12 mouse cellular contexts compared by ENCODE assay signal in the genomic region with DNA sequence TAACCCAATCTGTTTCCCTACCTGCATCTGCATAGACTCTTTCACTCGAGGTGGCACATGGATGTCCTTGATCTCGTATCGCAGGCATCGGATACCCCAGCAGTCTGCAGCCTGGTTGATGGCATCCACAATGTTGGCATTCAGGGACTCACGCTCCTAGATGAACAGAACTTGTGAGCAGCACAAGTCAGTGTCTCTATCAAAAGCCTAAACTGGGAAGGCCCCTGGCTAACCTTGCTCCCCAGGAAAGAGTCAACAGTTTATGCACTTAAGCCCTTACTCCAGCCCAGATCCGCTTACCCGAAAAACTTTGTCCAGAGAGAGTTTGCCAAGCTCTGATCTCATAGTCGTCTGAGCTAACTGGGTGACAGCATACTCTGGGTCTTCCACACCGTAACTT. TPM values are rescaled to one million over a fixed set of nuclear protein-coding genes. Genes with fewer than 3 reads are reported as not detected.
DNase-seq lines count a peak whose midpoint lies in the region; ATAC-seq and TF ChIP-seq lines count a peak whose summit lies in the region.
"Had no signal": no experiment of that assay in that cellular context is flagged by ENCODE, and none has a peak within 500 bp of the region (broad histone marks: within the 10 kb centered on the region; RNA-seq: fewer than 3 reads in every experiment).

No protein-coding gene starts in this region.

- H3K4me3 ChIP-seq in forebrain, embryonic 10.5 days: peak overlapping the region; percentile 87
- H3K4me3 ChIP-seq in forebrain, embryonic 16.5 days (replicated peaks; ENCODE audit: low read length): no peak overlapping the region
- H3K4me3 ChIP-seq in kidney, postnatal 0 days (replicated peaks; ENCODE audit: low read depth, low read length): no peak overlapping the region
- H3K4me3 ChIP-seq in embryonic facial prominence, embryonic 13.5 days: peak overlapping the region; percentile 81; the same call in 1 of the 2 replicates
- H3K4me3 ChIP-seq in liver, embryonic 14.5 days (ENCODE audit: insufficient read depth in 1 of 2, low read depth in 2 of 2, low read length in 2 of 2): peak overlapping the region in 1 of 2 experiments; percentile 77; a peak in 2 of 4 replicates

- H3K36me3 ChIP-seq in forebrain, embryonic 10.5 days (replicated peaks): peaks cover 61% of the 10 kb centered on the region
- peaks cover 15% of the 10 kb centered on the region for H3K36me3 ChIP-seq in forebrain, embryonic 16.5 days (ENCODE audit: control insufficient read depth, insufficient read depth)
- H3K36me3 ChIP-seq in kidney, postnatal 0 days (ENCODE audit: insufficient read depth, low read length): peaks cover 35% of the 10 kb centered on the region
- peaks cover 57% of the 10 kb centered on the region for H3K36me3 ChIP-seq in embryonic facial prominence, embryonic 13.5 days
- H3K36me3 ChIP-seq in liver, embryonic 14.5 days (replicated peaks; ENCODE audit: control insufficient read depth, insufficient read depth, low read depth): peaks cover 31% of the 10 kb centered on the region

- no peak for DNase-seq in forebrain, embryonic 10.5 days (ENCODE audit: extremely low spot score, low spot score)
- DNase-seq in kidney, postnatal 0 days (ENCODE audit: low spot score): no peak
- no peak for DNase-seq in kidney, adult 11 months
- DNase-seq in liver, embryonic 14.5 days (ENCODE audit: low read depth in 3 of 3, low spot score in 3 of 3): no peak
- no peak for DNase-seq in cerebellum, adult 8-10 months
- DNase-seq in thymus, postnatal 14 days: no peak
- DNase-seq: kidney, postnatal 36 days; spleen, adult 18-20 months; thymus, postnatal 4 days had no signal

- no peak overlapping the region for H3K4me2 ChIP-seq in forebrain, embryonic 16.5 days (ENCODE audit: low read length)
- H3K4me2 ChIP-seq in kidney, postnatal 0 days (ENCODE audit: low read length): 0 out of 2 replicates have a peak overlapping the region, but pooled peaks have one; percentile 79
- peak overlapping the region; percentile 64 for H3K4me2 ChIP-seq in embryonic facial prominence, embryonic 13.5 days
- peak overlapping the region; percentile 86 for H3K4me2 ChIP-seq in liver, embryonic 14.5 days (ENCODE audit: low read depth)

- WGBS in forebrain, embryonic 10.5 days: 96% methylated on average over 9 of the region's 9 CpGs
- 91% methylated on average over 9 of the region's 9 CpGs for WGBS in forebrain, embryonic 16.5 days
- WGBS in kidney, postnatal 0 days: 96% methylated on average over 9 of the region's 9 CpGs
- WGBS in embryonic facial prominence, embryonic 13.5 days: 90% methylated on average over 9 of the region's 9 CpGs
- WGBS in liver, embryonic 14.5 days (ENCODE audit: insufficient replicate concordance): 86% methylated on average over 9 of the region's 9 CpGs

- no peak for ATAC-seq in forebrain, embryonic 16.5 days
- ATAC-seq in kidney, postnatal 0 days (replicated peaks; ENCODE audit: low FRiP score, low read depth): no peak
- no peak for ATAC-seq in embryonic facial prominence, embryonic 13.5 days (ENCODE audit: insufficient number of reproducible peaks, insufficient read depth, low FRiP score, low TSS enrichment, low read depth)
- no peak for ATAC-seq in liver, embryonic 14.5 days (ENCODE audit: insufficient read depth)

- no peak for TF ChIP-seq CTCF in kidney, postnatal 0 days (IDR thresholded peaks at IDR 0.05; ENCODE audit: low read depth)
- no peak for TF ChIP-seq CTCF in liver, embryonic 14.5 days (IDR thresholded peaks at IDR 0.05; ENCODE audit: low read depth)

- H3K9me3 ChIP-seq in forebrain, embryonic 10.5 days: no peaks in the 10 kb centered on the region
- H3K9me3 ChIP-seq in forebrain, embryonic 16.5 days (ENCODE audit: control insufficient read depth, low read length): no peaks in the 10 kb centered on the region
- no peaks in the 10 kb centered on the region for H3K9me3 ChIP-seq in kidney, postnatal 0 days (replicated peaks; ENCODE audit: low read length)
- H3K9me3 ChIP-seq in embryonic facial prominence, embryonic 13.5 days: no peaks in the 10 kb centered on the region
- no peaks in the 10 kb centered on the region for H3K9me3 ChIP-seq in liver, embryonic 14.5 days (ENCODE audit: control insufficient read depth, low read length)

- no peak for TF ChIP-seq EP300 in liver, embryonic 14.5 days (IDR thresholded peaks at IDR 0.05; ENCODE audit: low read depth)

- no peaks in the 10 kb centered on the region for H3K27me3 ChIP-seq in forebrain, embryonic 10.5 days (ENCODE audit: poor library complexity, severe bottlenecking)
- no peaks in the 10 kb centered on the region for H3K27me3 ChIP-seq in forebrain, embryonic 16.5 days (replicated peaks; ENCODE audit: control insufficient read depth, insufficient read depth, low read length)
- H3K27me3 ChIP-seq in kidney, postnatal 0 days (ENCODE audit: insufficient read depth, low read length): no peaks in the 10 kb centered on the region
- H3K27me3 ChIP-seq in embryonic facial prominence, embryonic 13.5 days: no peaks in the 10 kb centered on the region
- H3K27me3 ChIP-seq in liver, embryonic 14.5 days (ENCODE audit: control insufficient read depth, insufficient read depth, low read length): no peaks in the 10 kb centered on the region

- H3K27ac ChIP-seq in forebrain, embryonic 10.5 days: no peak overlapping the region
- no peak overlapping the region for H3K27ac ChIP-seq in forebrain, embryonic 16.5 days (ENCODE audit: low read length)
- no peak overlapping the region for H3K27ac ChIP-seq in kidney, postnatal 0 days
- no peak overlapping the region for H3K27ac ChIP-seq in embryonic facial prominence, embryonic 13.5 days
- H3K27ac ChIP-seq in liver, embryonic 14.5 days: no peak overlapping the region; the same call in 1 of the 2 replicates
- H3K27ac ChIP-seq: left cerebral cortex, adult 2 months had no signal

- peaks cover 38% of the 10 kb centered on the region for H3K4me1 ChIP-seq in forebrain, embryonic 10.5 days
- H3K4me1 ChIP-seq in forebrain, embryonic 16.5 days (replicated peaks; ENCODE audit: control insufficient read depth, insufficient read depth, low read length): peaks cover 19% of the 10 kb centered on the region
- peaks cover 11% of the 10 kb centered on the region for H3K4me1 ChIP-seq in kidney, postnatal 0 days (replicated peaks; ENCODE audit: insufficient read depth, low read length)
- peaks cover 17% of the 10 kb centered on the region for H3K4me1 ChIP-seq in embryonic facial prominence, embryonic 13.5 days
- peaks cover 8 to 21% of the 10 kb centered on the region in 2 experiments for H3K4me1 ChIP-seq in liver, embryonic 14.5 days (replicated peaks; ENCODE audit: control insufficient read depth in 2 of 2, insufficient read depth in 2 of 2, low read length in 1 of 2)

- no peak overlapping the region for H3K9ac ChIP-seq in forebrain, embryonic 16.5 days (replicated peaks; ENCODE audit: low read depth, low read length)
- H3K9ac ChIP-seq in kidney, postnatal 0 days (ENCODE audit: low read depth, low read length): 0 out of 2 replicates have a peak overlapping the region, but pooled peaks have one; percentile 5
- peak overlapping the region; percentile 95; the same call in 1 of the 2 replicates for H3K9ac ChIP-seq in embryonic facial prominence, embryonic 13.5 days
- no peak overlapping the region for H3K9ac ChIP-seq in liver, embryonic 14.5 days (replicated peaks)

RNA-seq across cellular contexts. Expression of a gene that starts 1.8 kb away (rescaled TPM):
- polyA plus RNA-seq in forebrain, embryonic 10.5 days (2016; fragmentation: Nextera tagmentation; extraction: Ambion mirVana): 496 and 515 TPM in 2 replicates
- 237 and 238 TPM in 2 replicates for polyA plus RNA-seq in forebrain, embryonic 16.5 days (2015; fragmentation: Nextera tagmentation; extraction: Ambion mirVana)
- 253 and 273 TPM in 2 replicates for polyA plus RNA-seq in kidney, postnatal 0 days (2015; fragmentation: Nextera tagmentation; extraction: Ambion mirVana)
- polyA plus RNA-seq in embryonic facial prominence, embryonic 13.5 days (2015; fragmentation: Nextera tagmentation; extraction: Ambion mirVana): 329 and 332 TPM in 2 replicates
- polyA plus RNA-seq in liver, embryonic 14.5 days (2012; rRNA removed): 55.8 and 83.2 TPM in 2 replicates
- 200 and 229 TPM in 2 replicates for polyA plus RNA-seq in liver, embryonic 14.5 days (2014; fragmentation: Nextera tagmentation; extraction: Ambion mirVana)

RNA-seq across cellular contexts. Expression of a gene that starts 4.1 kb away (rescaled TPM):
- 22.2 and 24.4 TPM in 2 replicates for polyA plus RNA-seq in forebrain, embryonic 10.5 days (2016; fragmentation: Nextera tagmentation; extraction: Ambion mirVana)
- polyA plus RNA-seq in forebrain, embryonic 16.5 days (2015; fragmentation: Nextera tagmentation; extraction: Ambion mirVana): 20.9 and 24.5 TPM in 2 replicates
- polyA plus RNA-seq in kidney, postnatal 0 days (2015; fragmentation: Nextera tagmentation; extraction: Ambion mirVana): 19.2 and 21.3 TPM in 2 replicates
- polyA plus RNA-seq in embryonic facial prominence, embryonic 13.5 days (2015; fragmentation: Nextera tagmentation; extraction: Ambion mirVana): 24.4 and 27.8 TPM in 2 replicates
- polyA plus RNA-seq in liver, embryonic 14.5 days (2012; rRNA removed): 9.2 and 10.4 TPM in 2 replicates
- 8.3 and 11.0 TPM in 2 replicates for polyA plus RNA-seq in liver, embryonic 14.5 days (2014; fragmentation: Nextera tagmentation; extraction: Ambion mirVana)

RNA-seq across cellular contexts. Expression of a gene that starts 16.3 kb away (rescaled TPM):
- polyA plus RNA-seq in forebrain, embryonic 10.5 days (2016; fragmentation: Nextera tagmentation; extraction: Ambion mirVana): 19.8 and 20.3 TPM in 2 replicates
- 39.2 and 48.2 TPM in 2 replicates for polyA plus RNA-seq in forebrain, embryonic 16.5 days (2015; fragmentation: Nextera tagmentation; extraction: Ambion mirVana)
- polyA plus RNA-seq in kidney, postnatal 0 days (2015; fragmentation: Nextera tagmentation; extraction: Ambion mirVana): 8.1 and 8.9 TPM in 2 replicates
- polyA plus RNA-seq in embryonic facial prominence, embryonic 13.5 days (2015; fragmentation: Nextera tagmentation; extraction: Ambion mirVana): 13.1 and 14.9 TPM in 2 replicates
- polyA plus RNA-seq in liver, embryonic 14.5 days (2012; rRNA removed): 22.2 and 25.8 TPM in 2 replicates
- 16.9 and 20.9 TPM in 2 replicates for polyA plus RNA-seq in liver, embryonic 14.5 days (2014; fragmentation: Nextera tagmentation; extraction: Ambion mirVana)

RNA-seq across cellular contexts. Expression of a gene that starts 19.4 kb away (rescaled TPM):
- polyA plus RNA-seq in forebrain, embryonic 10.5 days (2016; fragmentation: Nextera tagmentation; extraction: Ambion mirVana): 23.1 and 27.3 TPM in 2 replicates
- polyA plus RNA-seq in forebrain, embryonic 16.5 days (2015; fragmentation: Nextera tagmentation; extraction: Ambion mirVana): 32.8 and 33.2 TPM in 2 replicates
- 7.2 and 9.2 TPM in 2 replicates for polyA plus RNA-seq in kidney, postnatal 0 days (2015; fragmentation: Nextera tagmentation; extraction: Ambion mirVana)
- polyA plus RNA-seq in embryonic facial prominence, embryonic 13.5 days (2015; fragmentation: Nextera tagmentation; extraction: Ambion mirVana): 18.6 and 26.6 TPM in 2 replicates
- polyA plus RNA-seq in liver, embryonic 14.5 days (2012; rRNA removed): 8.2 and 9.9 TPM in 2 replicates
- polyA plus RNA-seq in liver, embryonic 14.5 days (2014; fragmentation: Nextera tagmentation; extraction: Ambion mirVana): 8.3 and 10.0 TPM in 2 replicates

RNA-seq across cellular contexts. Expression of a gene that starts 29.0 kb away (rescaled TPM):
- polyA plus RNA-seq in forebrain, embryonic 10.5 days (2016; fragmentation: Nextera tagmentation; extraction: Ambion mirVana): 10.7 and 11.6 TPM in 2 replicates
- 15.5 and 21.6 TPM in 2 replicates for polyA plus RNA-seq in forebrain, embryonic 16.5 days (2015; fragmentation: Nextera tagmentation; extraction: Ambion mirVana)
- polyA plus RNA-seq in kidney, postnatal 0 days (2015; fragmentation: Nextera tagmentation; extraction: Ambion mirVana): 3.3 and 3.8 TPM in 2 replicates
- polyA plus RNA-seq in embryonic facial prominence, embryonic 13.5 days (2015; fragmentation: Nextera tagmentation; extraction: Ambion mirVana): 3.9 and 5.1 TPM in 2 replicates
- 0.59 and 0.73 TPM in 2 replicates for polyA plus RNA-seq in liver, embryonic 14.5 days (2012; rRNA removed)
- 0.19 and 0.37 TPM in 2 replicates for polyA plus RNA-seq in liver, embryonic 14.5 days (2014; fragmentation: Nextera tagmentation; extraction: Ambion mirVana)

Comparison
In these comparisons a context has a peak if more than half of its experiments do, and no peak if none do; other contexts are left out.
1. H3K4me3 ChIP-seq: peak in forebrain, embryonic 10.5 days (single experiment) and embryonic facial prominence, embryonic 13.5 days (single experiment); none in forebrain, embryonic 16.5 days (single experiment) and kidney, postnatal 0 days (single experiment).
2. H3K9ac ChIP-seq: peak in kidney, postnatal 0 days (single experiment) and embryonic facial prominence, embryonic 13.5 days (single experiment); none in forebrain, embryonic 16.5 days (single experiment) and liver, embryonic 14.5 days (single experiment).